Mouse (Mus musculus): ENCODE data around the gene Ccdc30. TPM values are rescaled to one million over a fixed set of nuclear protein-coding genes. Genes with fewer than 3 reads are reported as not detected.

Gene Ccdc30
- polyA plus RNA-seq, 1 experiment from 2014 or later: 2.7 TPM

GRCm38 (mm10) chr4:119421921-119422293, 6.6 kb upstream of the Ccdc30 start:
- Histone ChIP-seq H3K4me3 (ENCODE audit: low read length) (peak overlapping the region; percentile 81), H3K27ac (ENCODE audit: low read length) (peak overlapping the region; percentile 95), H3K4me2 (ENCODE audit: low read depth, low read length) (peak overlapping the region; percentile 72), H3K9ac (ENCODE audit: low read depth, low read length) (peak overlapping the region; percentile 94), H3K27me3 (replicated peaks; ENCODE audit: control insufficient read depth, insufficient read depth, low read length) (no peaks in the 10 kb centered on the region), H3K4me1 (ENCODE audit: control insufficient read depth, insufficient read depth, low read length) (peaks cover 20% of the 10 kb centered on the region), H3K9me3 (ENCODE audit: control insufficient read depth, low read length) (no peaks in the 10 kb centered on the region), H3K36me3 (ENCODE audit: control insufficient read depth, insufficient read depth, low read length) (no peaks in the 10 kb centered on the region; the same call in 1 of the 2 replicates)
- ATAC-seq: peak; percentile 62
- WGBS: under 1% methylated on average over 31 of the region's 31 CpGs

GRCm38 (mm10) chr4:119421191-119421590, 5.9 kb upstream of the Ccdc30 start:
- Histone ChIP-seq H3K27ac (ENCODE audit: low read length) (no peak overlapping the region; the same call in 1 of the 2 replicates), H3K4me1 (ENCODE audit: control insufficient read depth, insufficient read depth, low read length) (peaks cover 20% of the 10 kb centered on the region)
- ATAC-seq: no peak

GRCm38 (mm10) chr4:119417894-119418293, 2.6 kb upstream of the Ccdc30 start:
- no peak for ATAC-seq
- H3K4me2 ChIP-seq (ENCODE audit: low read depth, low read length): no peak overlapping the region

More at GRCm38 (mm10) chr4:119421191-119421590, 5.9 kb upstream of the Ccdc30 start:
- Histone ChIP-seq H3K36me3 (ENCODE audit: control insufficient read depth, insufficient read depth, low read length) (no peaks in the 10 kb centered on the region; the same call in 1 of the 2 replicates), H3K4me2 (ENCODE audit: low read depth, low read length) (peak overlapping the region; percentile 72), H3K9me3 (ENCODE audit: control insufficient read depth, low read length) (no peaks in the 10 kb centered on the region), H3K27me3 (replicated peaks; ENCODE audit: control insufficient read depth, insufficient read depth, low read length) (no peaks in the 10 kb centered on the region), H3K9ac (ENCODE audit: low read depth, low read length) (peak overlapping the region; percentile 94), H3K4me3 (ENCODE audit: low read length) (peak overlapping the region; percentile 81)
- WGBS: 27% methylated on average over 3 of the region's 3 CpGs

DNA sequence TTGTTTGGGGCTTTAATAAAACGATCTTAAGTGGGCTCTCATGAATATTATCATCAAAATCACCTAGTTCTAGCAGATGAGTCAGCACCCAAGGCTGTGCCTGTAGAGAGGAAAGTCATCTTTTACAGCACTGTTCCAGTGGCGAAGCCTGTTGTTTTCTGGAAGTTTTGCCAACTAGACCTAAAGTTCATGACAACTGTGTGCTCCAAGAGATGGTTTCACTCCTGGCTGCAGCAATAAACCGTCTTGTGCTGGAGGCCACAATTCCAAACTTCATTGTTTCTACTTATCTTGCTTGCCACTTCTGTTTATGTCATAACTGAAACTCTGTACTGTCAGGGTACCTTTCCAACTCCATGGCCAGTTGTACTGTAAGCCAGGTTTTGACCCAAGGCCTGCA, 1.9 kb upstream of the Ccdc30 start:
- Histone ChIP-seq H3K27me3 (replicated peaks; ENCODE audit: control insufficient read depth, insufficient read depth, low read length) (no peaks in the 10 kb centered on the region), H3K4me2 (ENCODE audit: low read depth, low read length) (no peak overlapping the region), H3K4me1 (ENCODE audit: control insufficient read depth, insufficient read depth, low read length) (peaks cover 13% of the 10 kb centered on the region), H3K27ac (ENCODE audit: low read length) (no peak overlapping the region), H3K9me3 (ENCODE audit: control insufficient read depth, low read length) (no peaks in the 10 kb centered on the region), H3K36me3 (ENCODE audit: control insufficient read depth, insufficient read depth, low read length) (no peaks in the 10 kb centered on the region; the same call in 1 of the 2 replicates), H3K4me3 (ENCODE audit: low read length) (no peak overlapping the region), H3K9ac (ENCODE audit: low read depth, low read length) (no peak overlapping the region)
- WGBS: 77% methylated on average over 3 of the region's 3 CpGs
- ATAC-seq: no peak

More at GRCm38 (mm10) chr4:119417894-119418293, 2.6 kb upstream of the Ccdc30 start:
- Histone ChIP-seq H3K9me3 (ENCODE audit: control insufficient read depth, low read length) (no peaks in the 10 kb centered on the region), H3K4me3 (ENCODE audit: low read length) (no peak overlapping the region), H3K9ac (ENCODE audit: low read depth, low read length) (no peak overlapping the region), H3K4me1 (ENCODE audit: control insufficient read depth, insufficient read depth, low read length) (peaks cover 15% of the 10 kb centered on the region), H3K36me3 (ENCODE audit: control insufficient read depth, insufficient read depth, low read length) (no peaks in the 10 kb centered on the region; the same call in 1 of the 2 replicates), H3K27me3 (replicated peaks; ENCODE audit: control insufficient read depth, insufficient read depth, low read length) (no peaks in the 10 kb centered on the region), H3K27ac (ENCODE audit: low read length) (no peak overlapping the region)
- 86% methylated on average over 3 of the region's 3 CpGs for WGBS

DNA sequence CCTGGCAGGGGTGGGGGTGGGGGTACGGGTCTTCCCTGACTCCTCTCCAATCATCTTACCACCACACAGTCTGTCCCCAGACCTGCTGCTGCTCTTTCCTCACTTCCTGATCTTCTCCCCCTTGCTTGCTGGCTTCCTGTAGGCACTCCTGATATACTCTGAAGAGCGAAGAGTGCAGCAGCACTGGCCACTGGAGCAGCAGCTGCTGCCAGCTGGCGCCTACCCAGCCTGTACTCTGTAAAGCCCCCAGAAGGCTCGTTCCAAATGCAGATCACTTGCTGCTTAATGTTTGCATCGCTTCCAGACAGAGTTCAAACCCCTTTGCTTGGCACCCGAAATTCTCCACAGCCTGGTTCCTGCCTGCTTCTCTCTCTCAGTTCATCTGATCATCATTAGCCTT, 2.5 kb downstream of the Ccdc30 start:
- Histone ChIP-seq H3K27ac (ENCODE audit: low read length) (no peak overlapping the region), H3K9ac (ENCODE audit: low read depth, low read length) (no peak overlapping the region), H3K4me1 (ENCODE audit: control insufficient read depth, insufficient read depth, low read length) (peaks cover 5% of the 10 kb centered on the region), H3K4me3 (ENCODE audit: low read length) (no peak overlapping the region), H3K27me3 (replicated peaks; ENCODE audit: control insufficient read depth, insufficient read depth, low read length) (no peaks in the 10 kb centered on the region), H3K36me3 (ENCODE audit: control insufficient read depth, insufficient read depth, low read length) (no peaks in the 10 kb centered on the region), H3K9me3 (ENCODE audit: control insufficient read depth, low read length) (no peaks in the 10 kb centered on the region), H3K4me2 (ENCODE audit: low read depth, low read length) (no peak overlapping the region)
- 49% methylated on average over 6 of the region's 6 CpGs for WGBS
- ATAC-seq: no peak

DNA sequence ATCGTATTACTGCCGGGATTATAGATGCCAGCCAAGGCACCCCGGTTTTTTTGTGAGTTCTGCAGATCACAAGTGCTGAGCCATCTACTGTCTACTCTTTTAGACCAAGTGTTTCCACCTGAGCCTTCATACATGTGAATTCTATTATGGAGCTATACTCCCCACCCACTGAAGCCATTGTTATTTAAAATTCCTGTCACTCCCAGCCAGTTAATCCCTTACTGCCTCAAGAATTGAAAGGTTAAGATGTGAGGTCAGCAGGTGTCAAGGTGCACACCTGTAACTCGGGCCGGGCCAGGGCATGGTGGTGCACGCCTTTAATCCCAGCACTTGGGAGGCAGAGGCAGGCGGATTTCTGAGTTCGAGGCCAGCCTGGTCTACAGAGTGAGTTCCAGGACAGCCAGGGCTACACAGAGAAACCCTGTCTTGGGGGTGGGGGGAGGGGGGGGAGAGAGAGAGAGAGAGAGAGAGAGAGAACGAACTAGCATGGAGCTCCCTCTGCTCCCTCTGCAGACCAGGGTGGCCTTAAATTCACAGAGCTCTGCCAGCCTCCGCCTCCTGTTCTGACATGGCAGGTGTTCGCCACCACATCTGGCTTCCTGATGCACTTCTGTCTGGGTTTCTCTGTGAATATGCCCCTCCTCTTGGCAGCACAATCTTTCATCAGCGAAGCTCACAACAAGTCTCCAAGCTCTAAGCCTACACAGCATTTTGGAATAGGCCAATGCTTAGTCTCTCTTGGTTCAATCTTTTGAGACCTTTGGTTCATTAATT, 3.3 kb downstream of the Ccdc30 start:
- ATAC-seq: no peak
- 78% methylated on average over 11 of the region's 12 CpGs for WGBS
- H3K4me2 ChIP-seq (ENCODE audit: low read depth, low read length): no peak overlapping the region
- peaks cover 5% of the 10 kb centered on the region for H3K4me1 ChIP-seq (ENCODE audit: control insufficient read depth, insufficient read depth, low read length)
- no peaks in the 10 kb centered on the region for H3K27me3 ChIP-seq (replicated peaks; ENCODE audit: control insufficient read depth, insufficient read depth, low read length)
- H3K27ac ChIP-seq (ENCODE audit: low read length): no peak overlapping the region
- no peak overlapping the region for H3K9ac ChIP-seq (ENCODE audit: low read depth, low read length)
- no peaks in the 10 kb centered on the region for H3K9me3 ChIP-seq (ENCODE audit: control insufficient read depth, low read length)
- H3K4me3 ChIP-seq (ENCODE audit: low read length): no peak overlapping the region
- H3K36me3 ChIP-seq (ENCODE audit: control insufficient read depth, insufficient read depth, low read length): no peaks in the 10 kb centered on the region

- H3K4me2 ChIP-seq (ENCODE audit: low read depth, low read length): no peak overlapping the region
- H3K4me3 ChIP-seq (ENCODE audit: low read length): no peak overlapping the region
- ATAC-seq: no peak
- H3K36me3 ChIP-seq (ENCODE audit: control insufficient read depth, insufficient read depth, low read length): no peaks in the 10 kb centered on the region
- H3K9me3 ChIP-seq (ENCODE audit: control insufficient read depth, low read length): no peaks in the 10 kb centered on the region
- no peaks in the 10 kb centered on the region for H3K27me3 ChIP-seq (replicated peaks; ENCODE audit: control insufficient read depth, insufficient read depth, low read length)
- 92% methylated on average over 2 of the region's 2 CpGs for WGBS
- H3K9ac ChIP-seq (ENCODE audit: low read depth, low read length): no peak overlapping the region
- H3K27ac ChIP-seq (ENCODE audit: low read length): no peak overlapping the region
- no peaks in the 10 kb centered on the region for H3K4me1 ChIP-seq (ENCODE audit: control insufficient read depth, insufficient read depth, low read length)
Observed at GRCm38 (mm10) chr4:119403431-119403830, 11.9 kb downstream of the Ccdc30 start.

DNA sequence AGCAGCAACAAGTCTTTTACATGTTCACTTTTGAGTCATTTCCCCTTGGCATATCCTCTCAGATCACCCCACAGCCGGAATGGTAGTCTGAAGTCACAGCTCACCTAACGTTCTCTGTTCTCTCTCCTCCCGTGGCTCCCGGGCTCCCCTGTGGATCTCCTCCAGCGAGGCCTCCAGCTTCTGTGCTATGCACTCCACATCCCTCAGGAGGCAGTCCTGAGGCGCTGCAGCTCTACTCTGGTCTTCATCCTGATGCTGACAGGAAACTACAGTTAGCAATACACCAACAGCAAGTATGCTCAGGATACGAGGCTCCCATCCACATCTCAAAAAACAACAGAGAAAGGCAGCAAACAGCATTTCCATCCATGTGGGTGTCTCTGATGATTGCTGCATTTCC, 14.4 kb downstream of the Ccdc30 start:
- no peak for ATAC-seq
- no peak overlapping the region for H3K4me3 ChIP-seq (ENCODE audit: low read length)
- H3K4me1 ChIP-seq (ENCODE audit: control insufficient read depth, insufficient read depth, low read length): no peaks in the 10 kb centered on the region
- no peaks in the 10 kb centered on the region for H3K27me3 ChIP-seq (replicated peaks; ENCODE audit: control insufficient read depth, insufficient read depth, low read length)
- 62% methylated on average over 7 of the region's 7 CpGs for WGBS
- H3K9me3 ChIP-seq (ENCODE audit: control insufficient read depth, low read length): no peaks in the 10 kb centered on the region
- no peaks in the 10 kb centered on the region for H3K36me3 ChIP-seq (ENCODE audit: control insufficient read depth, insufficient read depth, low read length)
- no peak overlapping the region for H3K4me2 ChIP-seq (ENCODE audit: low read depth, low read length)
- no peak overlapping the region for H3K27ac ChIP-seq (ENCODE audit: low read length)
- no peak overlapping the region for H3K9ac ChIP-seq (ENCODE audit: low read depth, low read length)

- 76% methylated on average over 7 of the region's 7 CpGs for WGBS
- ATAC-seq: no peak
- H3K36me3 ChIP-seq (ENCODE audit: control insufficient read depth, insufficient read depth, low read length): no peaks in the 10 kb centered on the region
Observed at GRCm38 (mm10) chr4:119398751-119399150, 16.6 kb downstream of the Ccdc30 start.

More at GRCm38 (mm10) chr4:119398751-119399150, 16.6 kb downstream of the Ccdc30 start:
- H3K9me3 ChIP-seq (ENCODE audit: control insufficient read depth, low read length): no peaks in the 10 kb centered on the region
- H3K4me3 ChIP-seq (ENCODE audit: low read length): no peak overlapping the region
- no peaks in the 10 kb centered on the region for H3K4me1 ChIP-seq (ENCODE audit: control insufficient read depth, insufficient read depth, low read length)
- H3K27ac ChIP-seq (ENCODE audit: low read length): no peak overlapping the region
- no peak overlapping the region for H3K4me2 ChIP-seq (ENCODE audit: low read depth, low read length)
- H3K27me3 ChIP-seq (replicated peaks; ENCODE audit: control insufficient read depth, insufficient read depth, low read length): no peaks in the 10 kb centered on the region
- H3K9ac ChIP-seq (ENCODE audit: low read depth, low read length): no peak overlapping the region

Data from intestine, embryonic 16.5 days (tissue).